Mouse (Mus musculus) mesoderm, embryonic 11.5 days (tissue): Measurements from ENCODE around the gene Kif11.

Experiments
- DNase-seq: peaks from one replicate; pipeline ENCODE4 v3.0.0-alpha.2; 2012; ENCODE audit warnings: low read depth, low spot score

Gene Kif11

DNA sequence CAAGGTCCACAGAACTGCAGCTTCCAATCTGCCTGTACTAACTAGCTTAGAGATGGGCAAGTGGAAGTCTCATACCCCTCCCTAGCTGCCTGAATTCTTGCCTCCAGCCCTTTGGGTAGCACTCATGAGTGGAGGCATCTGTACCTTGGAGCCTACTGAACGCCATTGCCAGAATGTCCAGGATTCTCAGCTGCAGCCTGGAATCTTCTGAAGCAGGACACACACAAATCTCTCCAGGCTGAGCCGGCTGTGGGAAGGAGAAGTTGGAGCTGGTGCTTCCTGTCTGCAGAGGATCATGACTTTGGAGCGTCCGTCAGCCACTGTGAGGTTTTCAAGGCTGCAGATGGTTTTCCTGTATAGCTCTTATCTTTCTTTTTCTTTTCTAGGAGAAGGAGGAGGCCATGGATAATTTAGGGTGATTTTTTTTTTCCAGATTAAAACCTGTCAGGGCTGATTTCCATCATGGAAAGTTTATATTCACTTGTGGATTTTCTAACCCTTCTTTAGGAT lies 67.5 kb downstream of the Kif11 start:
- DNase-seq, result no peak

DNA sequence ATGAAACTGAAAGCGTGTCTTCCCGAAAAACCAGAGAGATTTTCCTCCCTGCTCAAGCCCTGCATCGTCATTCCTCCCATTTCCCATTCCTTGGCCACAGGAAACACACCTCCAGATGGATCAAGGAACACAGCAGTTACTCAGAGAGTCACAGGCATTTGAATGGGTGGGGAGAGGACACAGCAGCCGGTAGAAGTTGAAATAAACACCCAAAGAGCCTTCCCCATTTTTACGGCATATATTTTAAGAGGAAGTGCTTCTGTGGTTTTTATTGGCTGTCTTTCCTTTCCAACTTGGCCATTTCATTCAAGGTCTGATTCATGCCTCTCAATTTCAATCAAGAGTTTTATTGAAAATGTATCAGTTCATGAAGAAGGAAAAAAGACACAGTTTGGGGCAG lies 72.0 kb downstream of the Kif11 start:
- no peak for DNase-seq

DNA sequence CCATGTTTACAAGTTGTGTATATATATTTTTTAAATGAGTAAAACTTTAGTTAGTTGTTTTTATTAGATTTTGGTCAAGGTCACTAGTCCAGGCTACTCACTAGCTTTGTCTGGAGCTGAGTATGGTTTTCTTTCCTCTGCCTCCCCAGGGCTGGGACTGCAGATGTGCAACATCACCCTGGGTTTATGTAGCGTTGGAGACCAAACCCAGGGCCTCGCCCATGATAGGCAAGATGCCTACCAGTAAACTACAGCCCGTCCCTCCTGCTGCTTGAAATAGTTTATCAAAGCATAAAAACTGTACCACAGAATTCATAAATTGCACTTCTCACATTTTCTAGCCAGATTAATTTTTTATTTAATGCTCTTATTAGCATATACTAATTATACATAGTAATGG lies 73.0 kb downstream of the Kif11 start:
- no peak for DNase-seq

DNA sequence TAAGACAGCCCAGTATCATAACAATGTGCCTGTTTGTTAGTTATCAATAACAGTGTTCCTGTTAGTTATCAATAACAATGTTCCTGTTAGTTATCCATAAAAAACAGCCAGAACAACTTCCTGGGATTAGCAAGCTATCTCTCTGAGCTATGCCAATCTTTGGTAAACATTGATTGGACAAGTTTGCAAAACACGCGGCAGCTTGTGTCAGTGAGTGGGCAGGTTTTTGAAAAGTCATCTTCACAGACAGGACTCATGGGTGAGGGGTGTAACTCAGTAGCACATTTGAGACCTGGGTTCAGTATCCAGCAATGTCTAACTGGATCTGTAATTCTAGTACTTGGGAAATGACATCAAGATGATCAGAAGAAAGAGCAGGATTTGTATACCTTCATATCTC lies 79.3 kb downstream of the Kif11 start:
- DNase-seq, result no peak

DNA sequence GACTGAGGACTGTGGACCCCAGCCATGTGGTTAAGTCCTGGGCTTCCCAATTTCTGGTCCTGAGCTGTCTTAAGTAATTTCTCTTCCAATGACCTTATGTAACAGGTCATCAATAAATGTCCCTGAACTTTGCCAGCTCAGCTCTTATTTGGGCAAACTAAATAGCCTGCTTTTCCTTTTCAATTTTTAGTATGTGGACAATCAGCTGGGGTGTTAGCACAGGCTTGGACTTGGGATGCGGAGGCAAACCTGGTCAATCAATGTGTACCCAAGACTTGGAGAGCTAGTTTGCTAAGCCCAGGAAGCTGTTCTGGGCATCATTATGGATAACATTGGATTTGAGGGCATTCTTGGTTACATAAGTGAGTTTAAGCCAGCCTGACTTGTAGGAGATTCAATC lies 79.8 kb downstream of the Kif11 start:
- DNase-seq, result no peak

DNA sequence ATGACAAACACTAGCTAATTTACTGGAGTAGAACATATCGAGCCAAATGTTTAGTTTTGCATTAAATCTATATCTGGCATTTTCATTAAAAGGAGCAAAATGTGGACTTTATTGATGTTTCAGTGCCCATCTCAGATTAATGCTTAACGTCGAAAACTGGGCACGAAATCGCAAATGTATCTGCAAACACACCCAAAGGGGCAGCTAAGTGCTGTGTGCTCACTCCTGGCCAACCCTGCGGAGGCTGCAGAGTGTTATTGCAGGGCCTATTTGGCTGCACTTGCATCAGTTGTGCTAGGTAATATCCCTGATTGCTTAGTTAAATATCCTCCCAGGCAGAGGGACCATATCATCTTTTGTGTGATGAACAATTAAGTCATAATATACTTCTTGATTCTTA lies 81.8 kb downstream of the Kif11 start:
- DNase-seq, result no peak

DNA sequence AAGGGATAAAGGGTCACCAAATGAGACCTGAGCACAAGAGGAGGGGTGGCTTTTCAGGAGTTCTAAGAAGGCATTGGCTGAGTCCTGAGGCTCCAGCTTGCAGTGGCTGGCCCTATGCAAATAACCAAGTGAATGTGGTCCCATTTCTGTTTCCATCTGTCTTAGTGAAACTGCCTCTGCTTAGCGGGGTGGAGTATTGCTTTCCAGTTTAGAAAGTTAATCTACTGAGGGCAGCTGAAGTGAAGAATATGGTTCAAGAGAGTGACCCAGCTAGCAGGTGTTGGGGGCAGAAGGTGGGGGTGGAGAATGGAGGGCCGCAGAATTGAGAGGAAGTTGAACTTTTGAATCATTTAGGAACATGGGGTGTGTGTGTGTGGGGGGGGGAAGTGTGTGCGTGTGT lies 90.2 kb downstream of the Kif11 start:
- DNase-seq, result no peak

DNA sequence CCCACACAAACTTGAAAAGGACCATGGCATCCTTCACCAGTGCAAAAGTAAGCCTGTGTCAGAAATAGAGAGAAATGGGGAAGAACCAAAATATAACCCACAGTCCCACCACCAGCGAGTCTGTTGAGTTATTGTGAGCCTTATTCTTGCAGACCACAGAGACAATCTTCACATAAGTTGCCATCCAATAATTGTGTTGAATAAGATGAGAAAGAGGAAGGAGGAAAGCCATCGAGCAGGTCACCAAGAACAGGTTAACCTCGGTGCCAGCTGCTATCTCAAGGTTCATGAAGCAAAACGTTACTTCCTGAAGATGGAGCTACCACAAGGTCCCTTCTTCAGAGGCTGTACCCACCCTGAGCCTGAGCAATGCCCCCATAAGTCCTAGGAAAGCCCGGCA lies 90.8 kb downstream of the Kif11 start:
- no peak for DNase-seq

DNA sequence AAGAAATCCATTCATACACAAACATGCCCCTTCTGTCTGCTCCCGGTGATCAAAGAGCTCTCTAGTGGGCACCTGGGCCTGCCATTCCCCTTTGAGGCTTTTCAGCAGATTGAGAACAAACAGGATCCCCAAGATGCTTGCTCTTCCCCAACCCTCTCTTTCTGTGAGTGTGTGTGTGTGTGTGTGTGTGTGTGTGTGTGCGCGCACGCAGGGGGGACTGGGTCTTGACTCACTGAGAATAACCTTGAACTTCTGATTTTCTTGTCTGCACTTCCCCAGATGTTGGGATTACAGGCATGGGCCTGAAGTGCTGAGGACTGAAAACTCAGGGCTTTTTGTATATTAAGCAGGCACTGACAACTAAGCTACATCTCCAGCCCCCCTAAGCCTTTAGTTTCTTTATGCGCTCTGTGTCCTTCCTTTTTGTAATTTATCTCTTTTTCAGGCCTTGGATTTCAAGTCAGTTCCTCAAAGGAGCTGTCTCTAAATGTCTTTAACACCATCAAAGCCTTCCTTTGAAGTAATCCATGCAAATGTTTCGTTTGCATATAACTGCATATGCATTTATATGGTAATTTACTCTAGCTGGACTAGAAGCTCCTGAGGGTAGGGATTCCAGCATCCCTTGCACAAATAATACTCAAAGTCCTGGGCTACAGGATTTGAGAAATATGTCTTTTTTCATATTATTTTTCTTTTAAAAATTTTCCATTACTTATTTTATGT lies 92.8 kb downstream of the Kif11 start:
- no peak for DNase-seq
